Mouse (Mus musculus) embryonic stem cell, embryonic (primary cell): Measurements from ENCODE around the gene Cask.

Experiments used
- CTCF ChIA-PET, 4 experiments: fragments of 300-600 bp in 2 of 4; fragments of 350-600 bp in 2 of 4; sonication (Branson Sonifier 250); formaldehyde crosslinking; loops; one replicate each; lab custom pipeline; 2022; ENCODE audit warnings: inconsistent platforms in 2 of 4; lab: Charles Lee
- POLR2A ChIA-PET, 4 experiments: fragments of 300-600 bp in 2 of 4; fragments of 350-600 bp in 2 of 4; sonication (Branson Sonifier 250); formaldehyde crosslinking; loops; one replicate each; lab custom pipeline; 2022; ENCODE audit warnings: antibody characterized with exemption in 4 of 4, inconsistent platforms in 1 of 4; lab: Charles Lee

Cask gene

DNA sequence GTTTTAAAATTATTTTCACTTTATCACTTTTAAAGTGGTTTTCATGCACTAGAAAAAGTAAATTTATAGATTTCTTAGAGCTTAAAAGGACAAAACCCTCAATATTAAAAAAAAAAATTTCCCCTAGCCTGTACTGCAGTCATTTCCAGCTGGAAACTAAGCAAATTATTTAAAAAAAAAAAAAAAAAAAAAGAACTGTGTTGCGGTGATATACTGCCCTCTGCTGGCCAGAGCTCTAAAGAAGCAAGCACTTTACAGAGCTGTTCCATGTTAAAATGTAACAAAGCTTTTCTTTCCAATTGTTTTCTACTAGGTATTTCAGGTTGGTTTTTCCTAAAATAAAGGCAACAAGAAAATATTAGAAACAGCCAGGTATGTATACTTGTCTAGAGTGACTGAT, 194.4 kb downstream of the Cask start:
- ChIA-PET POLR2A (interaction anchor here in 1 of 4 experiments (0.5 to 1.1 kb wide), 5 partner anchors 371 to 1437 kb away, joined by 3 to 5 read pairs (median 3); no protein-coding TSS in a partner anchor), CTCF (interaction anchor here (0.6 to 1.1 kb wide), 21 partner anchors 9 to 1430 kb away, joined by 3 to 12 read pairs (median 3); no protein-coding TSS in a partner anchor)

DNA sequence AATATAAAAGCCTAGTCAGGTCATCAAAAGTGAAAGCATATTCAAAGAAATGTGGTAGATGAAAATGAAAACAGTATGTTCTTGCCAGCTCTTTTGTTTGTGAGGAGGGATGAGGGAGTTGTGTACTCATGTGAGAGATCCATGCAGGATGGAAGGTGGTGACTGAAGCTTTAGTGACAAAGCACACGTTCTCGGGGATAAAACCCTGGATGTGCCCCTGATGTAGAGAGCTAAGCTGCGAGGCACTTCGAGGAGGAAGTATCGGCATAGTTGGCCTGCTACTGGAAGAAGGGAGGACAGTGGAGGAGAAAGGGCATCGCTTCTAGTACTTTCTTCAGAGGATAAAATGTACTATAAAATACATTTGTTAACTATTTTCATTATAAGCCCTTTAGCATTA, 195.3 kb downstream of the Cask start:
- ChIA-PET CTCF (interaction anchor here in 3 of 4 experiments (0.5 to 1.0 kb wide), 5 partner anchors 28 to 1197 kb away, joined by 3 to 6 read pairs (median 3); no protein-coding TSS in a partner anchor), POLR2A (interaction anchor here in 1 of 4 experiments (0.6 kb wide), 1 partner anchor 370 kb away, joined by 3 read pairs; no protein-coding TSS in a partner anchor)

- POLR2A ChIA-PET = no interaction called here
- CTCF ChIA-PET = no interaction called here
Observed at GRCm38 (mm10) chrX:13655005-13655421, 196.2 kb downstream of the Cask start.

DNA sequence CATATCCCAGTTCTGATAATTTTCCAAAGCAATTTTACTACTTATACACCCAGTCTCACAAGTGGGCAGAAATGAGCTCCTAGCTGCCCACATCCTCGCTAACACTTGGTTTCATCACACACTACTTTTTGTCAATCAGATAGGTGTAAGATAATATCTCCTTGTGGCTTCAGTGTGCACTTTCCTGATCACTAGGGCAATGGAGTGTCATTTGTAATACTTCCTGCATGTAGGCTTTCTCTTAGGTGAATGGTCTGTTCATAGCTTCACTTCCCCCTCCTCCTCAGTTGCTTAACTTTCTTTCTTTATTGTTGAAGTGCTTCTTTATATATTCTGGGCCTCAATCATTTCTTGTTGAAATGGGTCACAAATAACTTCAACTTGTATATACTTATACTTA, 198.9 kb downstream of the Cask start:
- POLR2A ChIA-PET = no interaction called here
- CTCF ChIA-PET = no interaction called here

GRCm38 (mm10) chrX:13651889-13652288, 199.3 kb downstream of the Cask start:
- ChIA-PET CTCF (no interaction called here), POLR2A (no interaction called here)

- CTCF ChIA-PET = no interaction called here
- POLR2A ChIA-PET = no interaction called here
Observed at GRCm38 (mm10) chrX:13638894-13639293, 212.3 kb downstream of the Cask start.

GRCm38 (mm10) chrX:13636398-13636797, 214.8 kb downstream of the Cask start:
- ChIA-PET POLR2A (no interaction called here), CTCF (no interaction called here)

- POLR2A ChIA-PET = no interaction called here
- CTCF ChIA-PET = no interaction called here
Observed at GRCm38 (mm10) chrX:13631599-13632283, 219.4 kb downstream of the Cask start, which contains the start of gene Gpr34. Gene Gpr34, plus strand, starts transcription at chrX:13632089.

DNA sequence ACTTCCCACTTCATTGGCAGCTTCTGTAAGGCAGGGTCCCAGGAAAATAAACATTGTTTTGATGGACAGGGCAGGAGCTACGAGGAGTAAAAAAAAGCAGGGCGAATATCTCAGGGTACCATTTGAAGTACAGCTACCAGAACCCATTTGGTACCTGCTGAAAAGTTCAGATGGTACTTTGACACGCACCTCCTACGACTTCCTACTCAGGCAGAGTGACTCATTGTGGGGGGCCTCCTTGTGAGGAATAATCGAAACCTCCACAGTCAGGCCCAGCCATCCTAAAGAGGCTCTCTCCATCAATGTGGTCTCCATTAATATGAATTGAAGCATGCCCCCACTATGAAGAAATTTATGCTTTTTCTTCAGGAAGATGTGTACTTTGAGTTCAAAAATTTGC, 228.5 kb downstream of the Cask start:
- ChIA-PET CTCF (no interaction called here), POLR2A (no interaction called here)

- CTCF ChIA-PET = no interaction called here
- POLR2A ChIA-PET = no interaction called here
Observed at GRCm38 (mm10) chrX:13621473-13621872, 229.7 kb downstream of the Cask start.

DNA sequence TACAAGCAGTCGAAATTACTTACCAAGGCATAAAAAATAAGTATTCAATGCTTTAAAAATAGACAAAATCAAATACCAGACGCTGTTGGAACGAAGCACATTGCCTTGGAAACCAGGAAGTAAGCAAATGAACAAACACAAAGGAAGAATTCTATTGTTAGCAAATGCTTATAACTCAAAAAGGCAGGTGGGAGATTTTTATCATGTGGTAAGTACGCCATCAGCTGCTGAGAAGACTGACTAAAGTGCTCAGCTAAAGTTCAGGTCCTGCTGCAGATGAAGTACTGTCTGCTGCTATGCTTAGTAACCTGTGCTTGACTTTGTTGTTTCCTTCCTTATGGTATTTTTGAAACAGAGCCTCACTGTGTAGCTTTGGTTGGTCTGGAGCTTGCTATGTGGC, 232.7 kb downstream of the Cask start:
- ChIA-PET CTCF (no interaction called here), POLR2A (no interaction called here)

DNA sequence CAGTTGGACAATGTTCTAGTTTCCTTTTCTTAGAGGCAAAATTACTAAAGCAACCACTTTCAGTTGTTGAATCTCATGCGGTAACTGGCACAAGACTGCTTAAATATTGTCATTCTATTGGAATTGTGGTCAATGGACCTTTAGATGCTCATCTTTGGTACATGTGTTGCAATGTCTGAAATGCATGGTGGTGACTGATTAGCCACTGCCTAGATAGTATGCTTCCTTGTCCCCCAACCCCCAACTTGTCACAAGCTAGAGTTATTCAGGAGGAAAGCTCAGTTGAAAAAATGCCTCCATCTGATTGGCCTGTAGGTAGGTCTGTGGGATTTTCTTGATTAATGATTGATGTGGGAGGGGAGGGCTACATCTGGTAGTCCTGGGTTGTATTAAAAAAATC, 233.9 kb downstream of the Cask start:
- ChIA-PET POLR2A (no interaction called here), CTCF (no interaction called here)

DNA sequence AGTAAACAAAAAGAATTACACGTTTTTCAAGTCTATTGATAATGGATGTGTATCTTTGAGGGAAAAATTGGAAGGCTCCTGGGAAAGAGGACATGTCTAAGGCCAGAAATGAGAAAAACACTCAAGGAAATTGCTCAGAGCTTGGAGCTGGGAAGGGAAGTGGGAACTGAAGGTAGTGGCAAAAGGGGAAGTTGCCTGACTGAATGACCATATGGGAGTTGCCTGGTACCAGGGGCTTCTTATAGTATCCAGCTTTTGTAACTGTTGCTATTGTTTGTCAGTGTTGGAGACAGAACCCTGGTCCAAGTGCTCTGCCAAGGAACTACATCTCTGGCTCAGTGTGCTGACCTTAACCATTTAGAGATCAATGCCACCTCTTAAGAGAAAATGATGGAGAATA, 234.4 kb downstream of the Cask start:
- CTCF ChIA-PET = no interaction called here
- POLR2A ChIA-PET = no interaction called here

DNA sequence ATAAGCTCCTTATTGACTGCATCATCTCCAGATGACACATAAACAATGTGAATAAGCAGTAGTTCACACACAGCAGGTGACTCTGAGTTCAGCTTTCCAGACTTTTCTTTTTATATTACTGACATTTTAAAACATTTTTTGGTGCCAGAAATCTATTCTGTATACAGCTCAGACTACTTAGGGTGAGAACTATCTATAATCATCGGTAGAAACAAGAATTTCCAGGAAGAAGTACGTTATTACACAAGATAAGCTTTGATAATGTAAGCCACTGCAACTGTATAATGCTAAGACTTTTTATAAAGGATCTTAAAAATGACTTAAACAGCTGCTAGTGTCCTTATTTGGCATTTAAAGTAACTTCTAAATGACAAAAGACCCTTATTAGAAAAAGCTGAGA, 239.1 kb downstream of the Cask start:
- CTCF ChIA-PET = no interaction called here
- POLR2A ChIA-PET = interaction anchor here in 1 of 4 experiments (0.5 kb wide), 1 partner anchor 160 kb away, joined by 3 read pairs; no protein-coding TSS in a partner anchor

- CTCF ChIA-PET = no interaction called here
Observed at GRCm38 (mm10) chrX:13611114-13611513, 240.1 kb downstream of the Cask start.

GRCm38 (mm10) chrX:13607752-13608151, 243.4 kb downstream of the Cask start:
- POLR2A ChIA-PET = no interaction called here
- CTCF ChIA-PET = no interaction called here

More at GRCm38 (mm10) chrX:13611114-13611513, 240.1 kb downstream of the Cask start:
- POLR2A ChIA-PET = no interaction called here

DNA sequence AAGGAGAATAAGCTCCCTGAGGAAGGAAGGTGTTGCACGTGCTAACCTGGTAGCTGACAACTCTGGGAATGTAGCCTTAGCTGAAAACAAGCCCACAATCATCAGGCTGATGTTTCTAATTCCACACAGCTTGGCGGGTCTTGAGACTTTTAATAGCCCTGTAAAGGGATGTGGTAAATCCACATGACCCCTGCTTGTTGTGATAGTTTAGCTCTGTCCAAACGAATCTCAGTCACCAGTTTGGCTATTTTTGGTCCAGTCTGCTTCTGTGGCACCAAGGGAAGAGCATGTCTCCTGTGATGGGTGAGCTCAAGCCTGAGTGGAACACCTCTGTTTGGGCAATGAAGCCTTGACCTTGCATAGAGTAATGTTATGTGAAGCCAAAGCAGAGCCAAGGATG, 244.4 kb downstream of the Cask start:
- ChIA-PET POLR2A (no interaction called here), CTCF (interaction anchor here in 1 of 4 experiments (0.5 to 1.1 kb wide), 2 partner anchors 67 to 202 kb away, joined by 3 read pairs; no protein-coding TSS in a partner anchor)

GRCm38 (mm10) chrX:13599966-13600365, 251.2 kb downstream of the Cask start:
- CTCF ChIA-PET = interaction anchor here in 1 of 4 experiments (0.6 kb wide), 1 partner anchor 92 kb away, joined by 4 read pairs; no protein-coding TSS in a partner anchor
- POLR2A ChIA-PET = interaction anchor here in 2 of 4 experiments (0.5 to 0.7 kb wide), 2 partner anchors 873 to 1183 kb away, joined by 3 to 7 read pairs; no protein-coding TSS in a partner anchor

- POLR2A ChIA-PET = interaction anchor here in 1 of 4 experiments (0.5 kb wide), 1 partner anchor 873 kb away, joined by 7 read pairs; no protein-coding TSS in a partner anchor
- CTCF ChIA-PET = no interaction called here
Observed at GRCm38 (mm10) chrX:13599373-13599772, 251.8 kb downstream of the Cask start.

GRCm38 (mm10) chrX:13577647-13578046, 273.5 kb downstream of the Cask start:
- POLR2A ChIA-PET = no interaction called here
- CTCF ChIA-PET = no interaction called here
